Mouse (Mus musculus) spleen, postnatal 14 days (tissue): Measurements from ENCODE around the gene Olfr506.
"Not testable (repeated sequence)": the region's sequence is repeated elsewhere in the genome, so short reads cannot be mapped to it uniquely, and the experiment has no call there.

Source experiments
- DNase-seq, 2 experiments: peaks; one replicate each; pipeline ENCODE4 v3.0.0; 2021 to 2022; ENCODE audit warnings: low spot score in 2 of 2

Olfr506 gene

GRCm38 (mm10) chr7:108610487-108610886 lies at the start of gene Olfr506:
Gene Olfr506, plus strand, starts transcription at chr7:108610787.
- no peak for DNase-seq

- DNase-seq = no peak
Observed at GRCm38 (mm10) chr7:108565693-108566092, 44.9 kb upstream of the Olfr506 start, which contains the start of gene Olfr504. Gene Olfr504, minus strand, starts transcription at chr7:108565793.

- DNase-seq = no peak
Observed at GRCm38 (mm10) chr7:108589797-108590196, 20.8 kb upstream of the Olfr506 start.

- not testable (repeated sequence) for DNase-seq
Observed at GRCm38 (mm10) chr7:108601916-108602315, 8.7 kb upstream of the Olfr506 start.

GRCm38 (mm10) chr7:108614110-108614509 lies 3.5 kb downstream of the Olfr506 start:
- no peak for DNase-seq

- not testable (repeated sequence) for DNase-seq
Observed at GRCm38 (mm10) chr7:108616781-108617180, 6.2 kb downstream of the Olfr506 start.

- no peak for DNase-seq
Observed at GRCm38 (mm10) chr7:108621514-108621913, 10.9 kb downstream of the Olfr506 start, which contains the start of gene Olfr507. Gene Olfr507, plus strand, starts transcription at chr7:108621814.

GRCm38 (mm10) chr7:108629694-108630093 lies 19.1 kb downstream of the Olfr506 start, which contains the start of gene Olfr508:
Gene Olfr508, plus strand, starts transcription at chr7:108629994.
- DNase-seq = no peak

GRCm38 (mm10) chr7:108651806-108652205 lies 41.2 kb downstream of the Olfr506 start, which contains the start of gene Olfr509:
Gene Olfr509, minus strand, starts transcription at chr7:108651906.
- no peak for DNase-seq

GRCm38 (mm10) chr7:108662419-108662818 lies 51.8 kb downstream of the Olfr506 start:
- DNase-seq = no peak
